Mouse (Mus musculus) liver, postnatal 0 days (tissue): Measurements from ENCODE around the gene Atp8a1.

Experiments
- CTCF ChIP-seq: sonication (generic); IDR thresholded peaks from 2 replicates; pipeline ENCODE4 v1.5.1; 2016; ENCODE audit warnings: antibody characterized with exemption, low read depth
- EP300 ChIP-seq: IDR thresholded peaks from 2 replicates; pipeline ENCODE4 v1.6.1; 2016; ENCODE audit warnings: antibody characterized with exemption, low read depth, mild to moderate bottlenecking

GRCm38 (mm10) chr5:67822619-67823018 lies 24.6 kb downstream of the Atp8a1 start:
- TF ChIP-seq EP300 (no peak), CTCF (no peak)
